Mouse (Mus musculus) cerebellum, postnatal 4 days (tissue): ENCODE measurements around the gene Cabin1.

Source experiments
- DNase-seq, 2 experiments: peaks; one replicate each; pipeline ENCODE4 v3.0.0; 2022; ENCODE audit warnings: low spot score in 2 of 2, mixed read lengths in 1 of 2

The Cabin1 gene

DNA sequence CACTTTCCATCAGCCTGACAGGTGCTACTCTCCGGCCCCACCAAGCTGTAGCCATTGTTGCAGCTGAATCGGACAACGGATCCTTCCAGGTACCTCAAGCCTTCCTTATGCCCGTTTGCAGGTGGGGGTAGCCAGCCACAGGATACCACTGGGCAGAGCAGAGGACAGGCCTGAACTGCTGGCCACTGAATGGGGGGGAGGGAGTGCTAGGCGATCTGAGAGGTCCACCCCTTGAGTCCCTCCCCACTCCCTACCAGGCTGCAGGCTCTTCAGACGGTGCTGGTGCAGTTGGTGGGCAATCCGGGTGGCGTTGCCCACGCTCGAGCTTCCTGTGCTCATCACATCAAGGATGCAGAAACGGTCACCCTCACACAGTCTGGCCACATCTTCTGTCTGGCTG lies 126.4 kb downstream of the Cabin1 start:
- DNase-seq: no peak

DNA sequence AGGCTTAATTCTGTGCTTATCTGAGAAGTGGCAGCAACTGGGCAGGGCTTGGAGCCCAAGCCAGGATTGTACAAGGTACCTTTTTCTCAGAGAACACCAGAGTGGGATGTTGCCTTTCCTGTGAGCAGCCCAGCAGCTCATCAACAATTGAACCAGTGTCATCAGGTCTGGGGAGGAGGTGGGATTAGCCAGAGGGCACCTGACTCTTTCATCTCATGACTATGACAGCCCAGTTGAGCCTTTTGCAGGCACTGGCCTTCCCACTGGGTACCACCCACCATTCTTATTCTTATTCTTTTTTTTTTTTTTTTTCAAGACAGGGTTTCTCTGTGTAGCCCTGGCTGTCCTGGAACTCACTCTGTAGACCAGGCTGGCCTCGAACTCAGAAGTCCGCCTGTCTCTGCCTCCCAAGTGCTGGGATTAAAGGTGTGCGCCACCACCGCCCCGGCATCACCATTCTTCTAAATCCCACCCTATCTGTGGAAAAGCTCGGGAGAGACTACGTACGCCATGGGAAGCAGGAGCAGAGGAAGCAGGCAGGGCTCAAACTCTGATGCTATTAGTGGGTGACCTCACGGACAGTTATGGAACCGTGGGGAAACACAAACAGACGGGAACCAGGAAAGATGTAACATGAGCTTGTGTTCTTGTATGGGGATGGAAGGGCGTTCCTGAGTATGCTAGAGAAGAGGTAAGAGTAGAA lies 127.9 kb downstream of the Cabin1 start:
- DNase-seq: no peak

DNA sequence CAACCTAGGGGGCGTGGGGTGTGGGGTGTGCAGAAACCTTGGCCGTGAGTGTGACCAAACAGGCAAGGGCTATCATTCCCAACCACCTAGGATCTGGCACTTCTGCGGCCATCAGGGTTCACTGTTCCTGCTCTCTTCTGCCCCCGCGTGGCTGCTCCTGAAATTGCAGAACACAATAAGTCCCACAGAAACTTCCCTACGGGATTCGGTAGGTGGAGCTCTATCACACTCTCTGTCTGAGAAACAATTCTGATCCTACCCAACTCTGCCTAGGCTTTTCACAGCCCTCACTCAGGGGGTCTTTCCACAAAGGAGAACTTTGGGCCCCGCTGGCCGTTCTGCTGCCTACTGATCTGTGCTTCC lies 128.5 kb downstream of the Cabin1 start:
- DNase-seq: peak; percentile 70 to 83

DNA sequence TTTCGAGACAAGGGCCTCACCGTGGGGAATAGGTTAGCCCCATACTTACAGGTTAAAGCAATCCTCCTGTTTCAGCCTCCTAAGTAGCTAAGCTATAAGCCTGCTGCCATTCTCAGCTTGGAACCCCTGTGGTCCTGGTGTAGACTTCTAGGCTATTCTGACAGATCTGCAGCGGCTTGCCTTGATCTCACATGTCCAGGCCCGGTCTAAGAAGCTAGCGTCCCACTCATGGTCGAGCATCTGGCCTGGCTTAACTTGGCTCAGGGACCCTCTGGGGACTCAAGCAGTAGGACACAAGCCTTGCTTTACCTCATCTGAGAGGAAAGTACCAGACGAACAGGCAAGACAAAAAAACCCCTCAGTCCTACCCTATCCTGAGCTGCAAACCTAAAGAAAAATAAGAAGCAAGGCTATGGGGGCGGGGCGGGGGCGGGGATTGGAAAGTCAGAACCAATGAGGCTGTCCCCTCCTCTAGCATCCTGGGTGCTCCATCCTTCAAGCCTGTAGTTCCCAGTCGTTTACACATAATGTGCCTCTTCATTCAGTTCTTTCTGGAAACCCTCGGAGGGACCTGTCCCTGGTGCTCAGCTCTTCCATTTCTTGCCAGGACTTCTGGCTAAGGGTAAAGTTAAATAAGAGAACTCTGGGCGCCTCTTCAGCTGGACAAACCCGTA lies 129.0 kb downstream of the Cabin1 start:
- no peak for DNase-seq

DNA sequence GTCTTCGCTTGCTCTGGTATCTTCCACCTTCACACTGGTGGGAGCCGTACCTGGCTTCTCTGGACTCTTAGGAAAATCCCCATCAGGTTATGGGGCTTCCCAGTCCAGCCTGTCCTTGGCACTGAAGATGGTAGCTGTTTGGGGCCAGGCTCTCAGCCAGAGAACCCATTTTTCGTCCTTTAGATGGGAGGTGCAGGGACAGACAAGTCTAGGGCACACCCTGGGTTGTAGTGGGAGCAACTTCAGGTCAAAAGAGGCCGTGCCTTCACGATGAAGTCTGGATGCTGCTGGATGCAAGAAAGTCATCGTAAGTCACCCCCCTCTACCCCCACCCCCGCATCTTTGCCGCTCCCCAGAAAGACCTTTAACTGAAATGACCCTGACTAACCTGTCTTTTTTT lies 129.5 kb downstream of the Cabin1 start:
- DNase-seq: no peak

DNA sequence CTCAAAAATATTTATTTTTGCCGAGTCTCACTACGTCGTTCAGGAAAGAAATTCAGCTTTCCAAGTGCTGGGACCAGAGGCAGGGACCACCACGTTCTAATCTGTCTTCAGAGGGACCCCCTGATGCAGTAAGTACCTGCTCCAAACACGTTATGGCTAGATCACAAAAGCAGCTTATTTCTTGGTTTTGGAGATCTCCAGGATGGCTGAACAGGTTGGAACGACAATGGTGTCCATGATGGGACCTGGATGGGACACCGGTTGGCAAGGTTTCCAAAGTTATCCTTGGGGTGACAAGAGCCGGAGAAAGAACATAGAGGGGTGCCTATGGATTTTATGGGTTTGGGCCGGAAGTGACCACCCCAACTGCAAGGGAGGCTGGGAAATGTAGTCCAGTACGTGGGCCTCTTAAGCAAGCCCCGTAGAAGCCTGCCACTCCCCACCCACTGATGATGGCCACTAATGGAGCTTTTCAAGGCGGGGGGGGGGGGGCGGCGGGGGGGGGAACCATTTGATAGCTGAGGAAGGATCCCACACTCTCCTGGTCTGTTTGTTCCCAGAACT lies 130.5 kb downstream of the Cabin1 start:
- DNase-seq: no peak

DNA sequence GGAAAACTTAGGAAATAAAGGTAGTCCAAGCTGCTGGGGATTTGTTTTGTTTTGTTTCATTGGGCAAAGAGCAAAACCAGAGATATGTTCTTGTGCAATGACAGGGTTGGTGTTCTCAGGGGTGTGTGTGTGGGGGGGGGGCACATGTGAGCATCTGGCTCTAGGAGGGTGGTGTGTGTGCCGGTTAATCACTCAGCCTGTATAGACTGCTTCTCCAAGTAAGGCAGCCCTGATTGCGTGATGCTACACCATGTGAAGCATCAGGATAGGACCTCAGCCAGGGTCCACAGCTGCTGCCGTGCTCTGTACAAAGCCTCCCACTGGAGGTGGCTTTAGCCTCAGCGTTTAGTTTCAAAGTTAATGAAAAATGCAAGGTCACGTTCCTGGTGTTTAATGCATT lies 131.1 kb downstream of the Cabin1 start:
- no peak for DNase-seq

DNA sequence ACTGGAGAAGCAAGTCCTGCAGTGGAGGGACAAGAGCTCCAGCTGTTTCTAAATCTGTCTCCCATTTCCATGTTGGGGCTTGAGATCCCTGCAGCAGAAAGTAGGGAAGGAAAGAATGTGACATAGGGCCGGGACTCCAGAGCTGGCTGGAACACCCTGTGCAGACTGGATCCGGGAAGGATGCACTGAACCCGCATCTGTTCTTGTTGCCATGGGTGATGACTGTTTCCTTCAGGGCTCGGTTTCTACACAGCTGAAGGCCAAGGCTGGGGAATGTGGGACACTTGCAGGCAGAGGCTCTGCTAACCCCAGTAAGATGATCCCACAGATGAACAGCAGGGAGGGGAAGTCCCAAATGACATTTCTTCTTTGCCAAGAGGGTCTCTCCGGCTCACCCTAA lies 131.5 kb downstream of the Cabin1 start:
- no peak for DNase-seq

DNA sequence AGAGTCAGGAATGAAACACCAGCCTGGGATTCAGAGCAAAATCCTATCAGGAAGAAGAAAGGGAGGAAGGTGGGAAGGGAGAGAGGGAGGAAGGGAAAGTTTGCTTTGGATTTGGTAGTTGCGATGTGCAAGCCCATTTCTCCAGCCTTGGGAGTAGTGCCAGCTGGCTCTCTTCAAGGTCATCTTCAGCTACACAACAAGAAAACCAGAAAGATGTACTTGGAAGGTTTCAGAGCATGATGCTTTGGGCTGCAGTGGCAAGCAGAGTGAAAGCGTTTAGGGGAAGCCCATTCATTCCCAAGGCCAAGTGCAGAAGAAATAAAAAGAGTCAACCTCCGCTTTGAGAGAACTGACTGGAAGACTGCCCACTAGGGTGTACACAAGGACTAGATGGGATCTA lies 136.7 kb downstream of the Cabin1 start:
- DNase-seq: no peak

DNA sequence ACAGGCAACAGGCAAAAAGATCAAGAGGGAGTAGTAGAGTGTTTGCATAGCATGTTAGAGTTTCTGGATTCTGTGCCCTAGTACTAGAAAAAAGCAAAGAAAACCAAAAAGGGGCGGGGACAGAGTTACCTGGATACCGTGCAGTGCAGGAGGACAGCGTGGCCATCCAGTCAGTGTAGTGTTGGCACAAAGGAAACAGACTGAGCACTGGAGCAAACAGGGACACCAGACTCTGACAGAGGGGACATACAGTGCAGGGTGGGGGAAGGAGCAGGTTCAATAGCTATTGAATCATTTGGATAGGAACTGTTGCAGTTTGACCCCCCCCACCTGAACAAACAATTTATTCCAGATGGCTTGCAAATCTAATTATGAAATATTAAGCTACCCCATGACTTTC lies 137.2 kb downstream of the Cabin1 start:
- no peak for DNase-seq

DNA sequence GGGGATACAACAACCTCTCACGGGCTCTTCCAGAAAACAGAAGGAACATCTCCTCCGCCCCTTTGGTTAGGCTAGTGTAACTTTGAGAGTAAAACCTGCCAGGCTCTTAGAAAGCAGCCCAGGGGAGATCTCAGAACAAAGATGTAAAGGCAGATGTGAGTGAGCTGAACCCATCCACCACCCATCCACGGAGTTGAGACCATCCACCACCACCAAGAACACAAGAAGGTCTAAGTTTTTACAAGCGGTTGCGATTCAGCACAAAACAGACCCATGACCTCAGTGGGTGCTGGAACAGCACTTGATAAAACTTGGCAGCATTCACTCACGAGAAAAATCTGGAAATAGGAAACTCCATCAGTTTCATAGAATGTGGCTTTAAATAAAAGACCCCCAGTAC lies 138.2 kb downstream of the Cabin1 start:
- DNase-seq: no peak

DNA sequence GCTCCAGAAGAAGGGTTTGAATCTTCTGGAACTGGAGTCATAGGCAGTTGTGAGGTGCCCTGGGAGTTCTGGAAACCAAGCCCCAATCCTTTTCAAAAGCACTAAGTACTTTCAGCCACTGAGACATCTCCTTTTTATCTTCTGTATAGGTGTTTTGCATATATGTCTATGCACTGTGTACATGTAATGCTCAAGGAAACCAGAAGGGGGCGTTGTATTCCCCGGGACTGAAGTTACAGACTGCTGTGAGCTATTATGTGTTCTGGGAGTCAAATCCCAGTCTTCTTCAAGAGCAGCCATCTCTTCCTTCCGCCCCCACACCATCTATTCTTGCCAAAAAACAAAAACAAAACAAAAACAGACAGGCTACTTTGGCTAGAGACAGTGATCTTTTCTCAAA lies 143.3 kb downstream of the Cabin1 start:
- no peak for DNase-seq

DNA sequence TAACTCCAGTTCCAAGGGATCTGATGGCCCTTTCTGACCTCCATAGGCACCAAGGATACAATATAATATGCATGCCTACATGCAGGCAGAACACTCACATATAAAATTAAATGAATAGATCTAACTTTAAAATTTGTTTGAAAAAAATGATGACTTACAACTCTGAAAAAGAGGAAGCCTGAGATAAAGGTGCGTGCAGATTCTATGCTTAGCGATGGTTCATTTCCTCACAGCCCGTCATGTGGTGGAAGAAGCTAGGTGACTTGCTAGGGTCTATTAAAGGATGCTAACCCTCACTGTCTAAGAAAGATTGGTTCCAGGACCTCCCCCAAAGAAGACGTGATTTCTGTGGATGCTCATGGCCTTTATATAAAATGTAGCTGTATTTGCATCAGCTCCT lies 148.1 kb downstream of the Cabin1 start:
- DNase-seq: no peak

DNA sequence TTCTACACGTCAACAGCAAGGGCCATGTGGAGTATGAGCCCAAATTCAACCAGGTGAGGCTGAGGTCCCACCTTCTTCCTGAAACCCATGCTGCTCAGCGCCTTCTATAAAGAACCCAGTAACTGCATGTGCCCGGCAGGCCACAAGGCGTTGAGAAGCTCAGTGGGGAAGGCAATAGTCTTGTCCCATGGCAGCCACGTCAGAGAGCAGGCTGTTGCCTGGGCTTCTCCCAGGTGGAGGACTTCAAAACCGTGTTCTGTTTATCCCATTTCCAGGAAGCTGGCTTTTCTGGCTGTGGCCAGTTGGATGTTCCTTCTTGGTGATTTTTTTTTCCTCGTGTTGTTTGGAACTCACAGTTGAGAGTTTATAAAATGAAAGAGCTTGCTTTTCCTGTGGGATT lies 153.7 kb downstream of the Cabin1 start:
- DNase-seq: no peak

DNA sequence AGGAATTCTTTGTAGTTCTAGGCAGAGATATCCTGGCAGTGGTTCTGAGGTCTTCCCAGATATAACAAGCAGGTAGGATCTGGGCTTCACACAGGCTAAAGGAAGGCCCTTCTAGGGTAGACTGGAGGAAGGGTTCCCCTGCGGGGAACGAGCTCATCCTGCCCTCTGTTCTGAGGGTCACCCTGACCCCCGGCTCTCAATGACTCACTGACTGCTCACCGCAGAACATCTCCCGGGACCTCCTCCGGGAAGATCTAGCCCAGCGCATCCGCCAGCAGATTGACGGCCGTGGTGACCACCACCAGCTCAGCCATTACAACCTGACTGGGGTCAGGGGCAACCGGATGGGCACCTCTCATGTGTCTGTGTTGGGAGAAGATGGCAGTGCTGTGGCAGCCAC lies 155.2 kb downstream of the Cabin1 start:
- no peak for DNase-seq

DNA sequence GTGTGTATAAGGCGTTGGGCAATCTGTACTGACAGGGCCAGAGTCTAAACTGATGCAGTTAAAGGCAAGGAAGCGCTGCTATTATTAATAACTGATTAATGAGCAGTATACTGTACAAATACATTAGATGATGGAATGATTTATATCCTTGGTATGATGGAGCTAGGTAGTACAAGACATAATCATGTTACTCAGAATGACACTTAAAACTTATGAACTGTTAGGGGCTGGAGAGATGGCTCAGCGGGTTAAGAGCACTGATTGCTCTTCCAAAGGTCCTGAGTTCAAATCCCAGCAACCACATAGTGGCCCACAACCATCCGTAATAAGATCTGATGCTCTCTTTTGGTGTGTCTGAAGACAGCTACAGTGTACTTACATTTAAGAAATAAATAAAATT lies 156.9 kb downstream of the Cabin1 start:
- DNase-seq: no peak

DNA sequence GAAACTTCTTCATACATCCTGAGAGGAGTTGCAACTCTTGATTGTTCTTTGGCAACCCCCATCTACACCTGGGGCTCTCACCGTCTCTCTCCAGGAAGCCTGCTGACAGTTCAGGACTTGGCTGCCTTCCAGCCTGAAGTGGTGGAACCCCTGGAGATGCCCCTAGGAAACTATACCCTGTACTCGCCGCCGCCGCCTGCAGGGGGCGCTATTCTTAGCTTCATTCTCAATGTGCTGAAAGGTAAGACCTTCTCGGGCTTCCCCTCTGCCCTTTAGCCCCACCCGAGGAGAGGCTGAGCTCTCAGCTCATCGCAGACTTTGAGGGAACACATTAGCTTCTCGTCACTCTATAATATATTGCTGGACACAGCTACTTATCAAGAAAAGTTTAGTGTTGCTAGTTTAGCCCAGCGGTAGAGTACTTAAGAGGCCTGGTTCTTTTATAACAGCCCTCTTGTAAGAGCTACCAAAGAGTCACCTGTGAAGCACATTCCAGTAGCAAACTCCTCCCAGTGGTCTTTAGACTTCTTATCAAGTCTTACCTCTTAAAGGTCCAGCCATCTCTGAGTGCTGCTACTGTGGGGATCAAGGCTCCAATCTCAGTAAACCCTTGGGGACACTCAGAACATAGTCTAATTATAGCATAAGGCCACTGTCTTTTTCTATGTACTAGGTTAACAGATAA lies 158.8 kb downstream of the Cabin1 start:
- no peak for DNase-seq

DNA sequence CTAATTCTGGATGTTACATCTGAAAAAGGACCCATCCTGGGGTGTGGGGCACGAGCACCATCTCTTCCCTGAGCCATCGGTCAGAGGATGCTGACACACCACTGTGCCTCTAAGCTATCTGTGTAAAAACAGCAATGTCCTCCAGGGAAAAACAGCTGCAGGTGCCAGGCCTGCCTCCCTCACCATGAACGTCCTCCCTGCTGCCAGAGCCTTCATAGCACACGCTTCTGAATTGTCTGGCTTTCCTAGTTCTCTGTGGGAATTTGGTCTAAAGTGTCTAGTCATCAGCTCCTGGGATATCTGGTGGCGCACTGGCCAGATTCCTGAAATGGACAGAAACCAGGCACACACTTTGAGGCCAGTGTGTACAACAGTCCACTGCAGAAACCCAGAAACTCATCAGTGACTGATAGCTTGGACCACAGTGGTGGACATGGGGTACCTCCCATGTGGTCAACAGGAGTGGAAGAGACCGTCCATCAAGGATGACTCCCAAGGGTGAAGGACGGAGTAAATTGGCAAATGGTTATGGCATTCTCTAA lies 163.9 kb downstream of the Cabin1 start:
- no peak for DNase-seq
